Mouse (Mus musculus) embryonic facial prominence, embryonic 12.5 days (tissue): ENCODE measurements at regions not wholly inside any gene's neighbourhood (a gene's known extent, or its start where the extent isn't known, plus 50 kb on each side); places are given as distances from the start of the nearest gene placed in this dataset.
A peak's percentile ranks its signal among the peaks of the same experiment; 100 is the strongest.

ENCODE experiments used
- ATAC-seq: fragments of 200-750 bp; cut with Nextera tagmentation; 2 replicates; pipeline ENCODE4 v1.8.0; 2017; ENCODE audit not compliant: insufficient number of reproducible peaks, insufficient read depth, low FRiP score, low TSS enrichment
- H3K27ac ChIP-seq: fragments of 300-500 bp; sonication (generic); 2 replicates; pipeline ENCODE4 v1.5.1; 2016; ENCODE audit warnings: mild to moderate bottlenecking
- H3K27me3 ChIP-seq: fragments of 300-500 bp; sonication (generic); 2 replicates; pipeline ENCODE4 v1.6.1; 2016; ENCODE audit warnings: mild to moderate bottlenecking, moderate library complexity
- H3K36me3 ChIP-seq: fragments of 300-500 bp; sonication (generic); 2 replicates; pipeline ENCODE4 v1.6.1; 2016; ENCODE audit warnings: mild to moderate bottlenecking
- H3K4me1 ChIP-seq: fragments of 300-500 bp; sonication (generic); 2 replicates; pipeline ENCODE4 v1.6.1; 2016
- H3K4me2 ChIP-seq: fragments of 300-500 bp; sonication (generic); replicated peaks from 2 replicates; pipeline ENCODE4 v1.6.1; 2016; ENCODE audit warnings: mild to moderate bottlenecking, moderate library complexity
- H3K4me3 ChIP-seq: fragments of 300-500 bp; sonication (generic); 2 replicates; pipeline ENCODE4 v1.5.1; 2016; ENCODE audit warnings: mild to moderate bottlenecking
- H3K9ac ChIP-seq: fragments of 300-500 bp; sonication (generic); 2 replicates; pipeline ENCODE4 v1.6.1; 2016; ENCODE audit warnings: mild to moderate bottlenecking, moderate library complexity
- H3K9me3 ChIP-seq: fragments of 300-500 bp; sonication (generic); 2 replicates; pipeline ENCODE4 v1.6.1; 2016; ENCODE audit warnings: mild to moderate bottlenecking, moderate library complexity
- WGBS: fragments of 180-500 bp; shearing (Covaris S2); methylation state at CpG from one replicate; pipeline ENCODE4 v1.1.7; 2016; 5-methylcytosine and 5-hydroxymethylcytosine counted together

DNA sequence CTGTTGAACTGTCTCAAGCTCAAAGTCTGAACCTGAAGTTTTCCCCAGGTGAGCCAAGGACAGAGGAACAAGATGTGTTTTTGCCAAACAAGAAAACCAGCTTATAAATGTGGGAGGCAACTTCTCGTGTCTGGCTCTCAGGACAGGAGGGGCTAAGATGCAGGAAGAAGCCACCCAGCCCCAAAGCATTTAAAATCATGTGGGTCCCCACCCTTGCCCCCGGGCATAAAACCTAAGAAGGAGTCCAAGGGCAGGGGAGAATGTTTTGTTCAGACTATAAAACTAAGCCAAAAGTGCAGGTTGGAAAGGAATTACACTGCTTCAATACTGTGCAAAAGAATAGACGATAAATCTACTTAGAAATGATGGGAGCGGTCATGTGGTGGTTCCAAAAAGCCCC lies 80.7 kb upstream of the Lrig1 start:
- 83% methylated on average over 4 of the region's 4 CpGs for WGBS
- no peak overlapping the region for H3K4me3 ChIP-seq

DNA sequence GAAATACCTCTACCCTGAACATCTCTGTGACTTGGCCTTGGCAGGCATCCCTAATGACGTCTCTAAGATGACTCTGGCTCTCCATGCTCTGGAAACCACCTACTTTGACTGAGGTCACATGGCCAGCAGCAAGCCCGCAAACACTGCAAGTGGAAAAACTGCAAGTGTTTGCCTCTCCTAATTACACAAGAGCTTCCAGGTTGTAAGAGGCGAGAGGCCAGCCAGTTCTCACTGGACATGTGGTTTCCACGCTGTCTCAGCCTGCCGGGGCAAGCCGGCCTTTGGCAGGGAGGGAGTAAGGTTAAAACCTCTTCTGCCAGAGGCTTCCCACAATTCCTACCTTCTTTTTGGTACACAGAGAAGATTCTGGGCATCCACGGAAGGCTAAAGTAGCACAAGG lies 79.9 kb upstream of the Lrig1 start:
- H3K27ac ChIP-seq: no peak overlapping the region
- H3K4me1 ChIP-seq: 0 out of 2 replicates have a peak, but pooled peaks cover 8% of the 10 kb centered on the region
- no peaks in the 10 kb centered on the region for H3K9me3 ChIP-seq
- no peak overlapping the region for H3K9ac ChIP-seq
- H3K4me2 ChIP-seq: no peak overlapping the region
- no peaks in the 10 kb centered on the region for H3K36me3 ChIP-seq
- ATAC-seq: no peak
- no peak overlapping the region for H3K4me3 ChIP-seq
- WGBS: 56% methylated on average over 7 of the region's 7 CpGs
- no peaks in the 10 kb centered on the region for H3K27me3 ChIP-seq

More for the DNA sequence above, 80.7 kb upstream of the Lrig1 start:
- H3K9me3 ChIP-seq: no peaks in the 10 kb centered on the region
- no peak overlapping the region for H3K4me2 ChIP-seq
- H3K27ac ChIP-seq: no peak overlapping the region
- no peak overlapping the region for H3K9ac ChIP-seq
- no peaks in the 10 kb centered on the region for H3K27me3 ChIP-seq
- no peaks in the 10 kb centered on the region for H3K36me3 ChIP-seq
- 0 out of 2 replicates have a peak, but pooled peaks cover 8% of the 10 kb centered on the region for H3K4me1 ChIP-seq
- ATAC-seq: no peak

DNA sequence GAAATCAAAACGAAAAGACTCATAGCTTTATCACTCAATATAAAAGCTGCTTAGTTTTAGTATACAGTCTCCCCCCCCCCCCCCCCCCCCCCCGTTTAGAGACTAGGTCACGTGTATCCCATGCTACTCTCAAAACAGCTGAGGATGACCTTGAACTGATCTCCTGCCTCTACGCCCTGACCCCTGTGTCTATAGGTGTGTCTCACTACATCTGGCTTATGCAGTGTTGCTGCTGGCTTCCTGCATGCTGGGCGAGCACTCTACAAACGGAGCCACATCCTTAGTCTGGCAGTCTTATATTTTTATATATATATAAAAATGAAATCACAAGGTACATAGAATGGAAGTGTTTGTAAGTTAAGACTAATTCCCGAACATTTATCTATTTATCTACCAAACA lies 79.3 kb upstream of the Lrig1 start:
- H3K27ac ChIP-seq: no peak overlapping the region
- no peaks in the 10 kb centered on the region for H3K9me3 ChIP-seq
- ATAC-seq: no peak
- no peaks in the 10 kb centered on the region for H3K27me3 ChIP-seq
- H3K4me3 ChIP-seq: no peak overlapping the region
- H3K4me1 ChIP-seq: peaks cover 13% of the 10 kb centered on the region; the same call in 1 of the 2 replicates
- no peak overlapping the region for H3K4me2 ChIP-seq
- no peaks in the 10 kb centered on the region for H3K36me3 ChIP-seq
- WGBS: 77% methylated on average over 5 of the region's 7 CpGs
- H3K9ac ChIP-seq: no peak overlapping the region

DNA sequence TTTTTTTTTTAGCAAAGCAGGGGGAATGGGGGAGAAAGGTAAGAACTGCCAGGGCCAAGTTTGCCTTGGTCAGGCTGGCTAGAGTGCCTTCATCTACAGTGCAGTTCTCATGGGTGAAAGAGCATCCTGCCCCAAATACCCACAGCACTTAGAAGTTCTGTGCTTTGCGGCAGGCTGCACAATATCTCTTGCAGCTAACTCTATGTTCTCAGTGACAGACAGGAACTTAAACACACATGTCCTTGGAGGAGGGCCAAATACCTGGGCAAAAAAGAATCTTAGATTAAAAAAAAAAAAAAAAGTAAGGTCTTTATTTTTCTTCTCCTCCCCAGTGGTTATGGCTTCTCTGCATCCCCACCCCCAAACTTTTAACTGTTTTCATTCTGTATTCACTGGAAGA lies 78.8 kb upstream of the Lrig1 start:
- no peak for ATAC-seq
- Histone ChIP-seq H3K4me2 (no peak overlapping the region), H3K4me1 (peaks cover 17% of the 10 kb centered on the region; the same call in 1 of the 2 replicates), H3K4me3 (no peak overlapping the region), H3K9ac (no peak overlapping the region), H3K27me3 (no peaks in the 10 kb centered on the region), H3K9me3 (no peaks in the 10 kb centered on the region), H3K27ac (no peak overlapping the region), H3K36me3 (no peaks in the 10 kb centered on the region)
- WGBS: 35% methylated on average over 1 of the region's 1 CpGs

DNA sequence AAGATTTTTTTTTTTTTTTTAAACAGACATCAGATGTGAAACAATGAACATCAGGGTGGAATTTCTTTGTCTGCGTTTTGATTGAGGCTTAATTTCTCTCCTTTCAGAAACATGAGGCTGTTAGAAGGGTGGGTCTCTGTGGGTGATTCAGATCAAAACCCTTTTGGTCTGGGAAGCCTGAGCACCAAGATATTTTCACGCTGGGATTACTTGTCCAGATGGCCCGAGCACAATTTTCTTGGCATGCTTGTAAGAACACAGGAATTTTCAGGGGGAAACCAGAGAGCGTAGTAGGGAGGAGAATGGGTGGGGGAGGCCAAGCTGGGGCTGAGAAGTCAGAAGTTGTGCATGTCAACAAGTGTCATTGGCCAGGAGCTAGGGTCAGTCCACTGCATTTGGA lies 76.6 kb upstream of the Lrig1 start:
- Histone ChIP-seq H3K27ac (no peak overlapping the region), H3K4me2 (no peak overlapping the region), H3K9ac (no peak overlapping the region), H3K36me3 (no peaks in the 10 kb centered on the region), H3K4me3 (no peak overlapping the region), H3K4me1 (peaks cover 28% of the 10 kb centered on the region; the same call in 1 of the 2 replicates), H3K27me3 (no peaks in the 10 kb centered on the region), H3K9me3 (no peaks in the 10 kb centered on the region)
- 29% methylated on average over 4 of the region's 4 CpGs for WGBS
- no peak for ATAC-seq

DNA sequence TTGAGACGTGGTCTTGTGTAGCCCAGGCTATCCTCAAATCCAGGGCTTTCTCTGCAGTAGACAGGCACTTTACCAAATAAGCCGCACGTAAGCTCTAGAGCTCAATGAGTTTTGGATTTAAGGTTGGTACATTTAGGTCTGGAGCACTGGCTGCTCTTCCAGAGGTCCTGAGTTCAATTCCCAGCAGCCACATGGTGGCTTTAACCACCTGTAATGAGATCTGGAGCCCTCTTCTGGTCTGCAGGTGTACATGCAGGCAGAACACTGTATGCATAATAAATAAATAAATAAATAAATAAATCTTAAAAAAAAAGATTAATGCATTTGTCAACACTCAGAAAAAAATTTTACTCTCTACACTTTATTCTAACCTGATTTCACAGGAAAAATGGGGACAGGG lies 74.9 kb upstream of the Lrig1 start:
- Histone ChIP-seq H3K9ac (no peak overlapping the region), H3K36me3 (no peaks in the 10 kb centered on the region), H3K27me3 (no peaks in the 10 kb centered on the region), H3K4me2 (no peak overlapping the region), H3K4me1 (peaks cover 25% of the 10 kb centered on the region; the same call in 1 of the 2 replicates), H3K4me3 (no peak overlapping the region), H3K9me3 (no peaks in the 10 kb centered on the region), H3K27ac (peak overlapping the region; percentile 89; the same call in 1 of the 2 replicates)
- 97% methylated on average over 3 of the region's 3 CpGs for WGBS
- ATAC-seq: no peak

DNA sequence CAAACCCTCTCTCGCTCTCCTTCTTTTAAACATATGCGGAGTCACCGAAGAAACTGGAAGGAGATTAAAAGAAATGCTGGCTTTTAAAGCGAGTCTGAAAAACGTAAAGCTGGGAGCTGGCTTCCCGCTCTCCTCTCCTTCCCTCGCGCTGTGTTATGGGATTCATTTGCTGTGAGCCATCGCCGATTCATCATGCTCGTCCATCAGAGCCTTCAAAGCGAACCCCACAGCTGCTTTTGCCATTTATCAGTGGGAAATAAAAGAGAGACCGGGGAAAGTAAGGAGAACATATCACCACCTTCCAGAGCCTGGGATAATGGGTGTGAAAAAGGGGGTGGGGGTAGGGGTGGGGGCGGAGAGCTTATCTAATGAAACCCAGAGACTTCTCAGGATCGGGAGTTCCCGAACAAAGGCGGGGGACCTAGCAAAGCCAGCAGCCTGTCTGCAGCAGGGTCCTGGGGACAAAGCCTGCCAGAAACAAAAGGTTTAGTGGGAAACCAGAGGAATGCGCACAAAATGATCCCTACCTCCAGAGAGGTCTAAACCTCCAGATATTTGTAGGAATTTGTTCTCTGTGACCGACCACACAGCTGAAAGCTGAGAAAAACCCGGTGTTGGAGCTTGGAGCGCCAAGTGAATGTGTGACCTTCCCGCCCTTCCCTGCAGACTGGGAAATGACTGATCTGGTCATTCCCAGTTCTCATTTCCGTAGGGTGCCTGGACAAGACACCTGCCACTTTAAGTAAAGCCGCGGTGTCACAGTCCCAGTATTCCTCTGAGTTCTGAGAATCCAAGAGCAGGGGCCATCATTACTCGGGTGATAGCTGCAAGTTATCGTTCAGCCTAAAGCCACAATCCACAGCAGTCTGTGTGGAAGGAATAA lies 73.9 kb upstream of the Lrig1 start:
- peak overlapping the region; percentile 38 for H3K4me2 ChIP-seq
- peak overlapping the region; percentile 89 for H3K27ac ChIP-seq
- peak overlapping the region; percentile 16 for H3K4me3 ChIP-seq
- H3K27me3 ChIP-seq: no peaks in the 10 kb centered on the region
- peak overlapping the region; percentile 8 for H3K9ac ChIP-seq
- no peaks in the 10 kb centered on the region for H3K9me3 ChIP-seq
- H3K36me3 ChIP-seq: no peaks in the 10 kb centered on the region
- WGBS: 6% methylated on average over 27 of the region's 27 CpGs
- peaks cover 24% of the 10 kb centered on the region; the same call in 1 of the 2 replicates for H3K4me1 ChIP-seq
- peak; percentile 59; the same call in 1 of the 2 replicates for ATAC-seq

DNA sequence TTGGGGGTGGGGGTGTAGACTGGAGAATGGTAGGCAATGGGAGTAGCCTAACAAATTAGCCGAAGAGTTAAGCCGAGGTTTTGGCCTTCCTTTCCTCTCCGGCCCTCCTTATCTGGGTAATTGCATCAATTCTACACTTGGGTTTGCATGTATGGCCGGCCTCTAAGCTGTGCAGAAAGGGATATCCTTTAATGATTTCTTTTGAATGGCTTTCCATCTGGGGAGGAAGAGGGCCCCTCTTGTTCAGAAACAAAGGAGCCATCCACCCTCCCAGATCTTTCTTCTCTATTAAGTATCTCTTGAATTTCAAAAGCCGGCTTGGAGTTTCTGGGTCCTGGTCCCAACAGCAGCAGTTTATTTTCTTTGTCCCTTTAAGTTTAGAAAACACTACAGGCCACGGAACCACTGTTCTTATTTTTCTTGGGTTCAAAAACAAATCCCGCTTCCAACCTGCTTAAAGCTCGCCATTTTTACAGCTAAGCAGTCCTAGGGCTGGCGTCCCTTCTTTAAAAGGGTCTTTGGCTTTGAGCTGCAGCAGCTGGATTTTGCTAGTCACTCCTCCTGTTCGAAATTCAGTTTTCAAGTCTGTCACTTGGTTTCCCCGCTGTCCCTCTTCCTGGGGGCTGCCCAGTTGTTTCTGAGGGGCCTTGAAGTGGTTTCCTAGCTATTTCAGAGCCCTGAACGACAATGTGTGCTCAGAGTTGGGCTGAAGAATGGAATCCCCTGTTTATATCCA lies 73.1 kb upstream of the Lrig1 start:
- Histone ChIP-seq H3K27ac (peak overlapping the region; percentile 89), H3K9me3 (no peaks in the 10 kb centered on the region), H3K9ac (peak overlapping the region; percentile 8; the same call in 1 of the 2 replicates), H3K4me2 (peak overlapping the region; percentile 38), H3K36me3 (no peaks in the 10 kb centered on the region), H3K27me3 (no peaks in the 10 kb centered on the region), H3K4me3 (0 out of 2 replicates have a peak overlapping the region, but pooled peaks have one; percentile 16), H3K4me1 (peaks cover 21% of the 10 kb centered on the region; the same call in 1 of the 2 replicates)
- WGBS: 27% methylated on average over 12 of the region's 12 CpGs
- ATAC-seq: no peak

DNA sequence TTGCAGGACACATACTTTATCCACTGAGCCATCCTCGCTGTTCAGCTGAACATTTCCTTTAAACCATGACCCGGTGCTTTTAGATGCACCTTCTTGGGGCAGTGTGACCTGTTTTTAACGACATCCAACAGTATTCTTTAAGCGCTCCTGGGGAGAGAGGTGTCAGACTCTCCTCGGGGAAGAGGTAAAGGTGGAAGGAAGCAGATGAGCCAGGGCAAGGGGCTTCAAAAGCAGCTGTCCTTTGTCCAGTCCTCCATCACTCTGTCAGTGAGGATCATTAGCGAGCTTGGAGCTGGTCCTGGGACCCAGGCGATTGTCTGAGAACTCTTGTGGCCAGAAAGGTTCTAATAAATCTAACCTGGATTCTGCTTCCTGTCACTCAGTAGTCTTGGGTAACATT lies 72.4 kb upstream of the Lrig1 start:
- no peak overlapping the region for H3K9ac ChIP-seq
- no peaks in the 10 kb centered on the region for H3K9me3 ChIP-seq
- H3K27me3 ChIP-seq: no peaks in the 10 kb centered on the region
- no peak overlapping the region for H3K4me3 ChIP-seq
- peaks cover 20% of the 10 kb centered on the region; the same call in 1 of the 2 replicates for H3K4me1 ChIP-seq
- no peaks in the 10 kb centered on the region for H3K36me3 ChIP-seq
- 65% methylated on average over 7 of the region's 7 CpGs for WGBS
- peak overlapping the region; percentile 89 for H3K27ac ChIP-seq
- no peak for ATAC-seq
- H3K4me2 ChIP-seq: no peak overlapping the region

DNA sequence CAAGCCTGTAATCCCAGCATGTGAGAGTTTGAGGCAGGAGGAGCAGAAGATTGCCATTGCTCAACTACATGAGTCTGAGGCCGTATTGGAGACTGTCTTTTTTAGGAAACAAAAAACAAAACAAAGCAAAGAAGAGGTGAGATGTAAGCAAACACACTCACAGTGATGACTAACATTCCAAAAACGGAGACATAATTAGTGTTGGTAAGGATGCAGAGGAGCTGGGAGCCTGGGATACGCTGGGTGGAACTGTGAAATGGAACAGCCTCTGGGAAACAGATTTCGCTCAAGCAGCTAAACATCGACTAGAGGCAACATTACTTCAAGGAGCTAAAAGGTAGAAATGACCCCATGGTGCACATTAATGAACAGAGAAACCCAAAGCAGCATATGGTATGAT lies 68.3 kb upstream of the Lrig1 start:
- Histone ChIP-seq H3K27ac (no peak overlapping the region), H3K9me3 (no peaks in the 10 kb centered on the region), H3K36me3 (no peaks in the 10 kb centered on the region)

DNA sequence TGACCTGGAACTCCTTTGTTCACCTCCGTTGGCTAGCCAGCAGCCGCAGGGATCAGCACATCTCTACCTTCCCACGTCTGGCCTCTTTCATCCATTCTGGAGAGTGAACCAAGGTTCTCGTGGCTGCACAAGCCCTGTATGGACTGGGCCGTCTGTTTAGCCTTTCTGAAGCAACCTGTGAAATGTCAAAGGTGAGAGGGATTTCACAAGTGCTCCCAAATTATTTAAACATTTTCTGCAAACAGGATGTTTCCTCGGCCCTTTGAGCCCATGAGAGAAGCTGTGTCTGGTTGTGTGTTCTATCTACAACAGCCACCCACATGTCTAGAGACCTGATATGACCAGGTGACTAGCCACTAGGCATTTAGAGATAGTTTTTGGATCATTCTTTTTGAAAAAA lies 65.8 kb upstream of the Lrig1 start:
- Histone ChIP-seq H3K9me3 (no peaks in the 10 kb centered on the region), H3K4me2 (no peak overlapping the region)

More for the DNA sequence above, 68.3 kb upstream of the Lrig1 start:
- ATAC-seq: no peak
- no peak overlapping the region for H3K9ac ChIP-seq
- 84% methylated on average over 5 of the region's 5 CpGs for WGBS
- H3K4me1 ChIP-seq: peaks cover 6% of the 10 kb centered on the region; the same call in 1 of the 2 replicates
- H3K4me3 ChIP-seq: no peak overlapping the region
- H3K4me2 ChIP-seq: no peak overlapping the region
- H3K27me3 ChIP-seq: no peaks in the 10 kb centered on the region

More for the DNA sequence above, 65.8 kb upstream of the Lrig1 start:
- no peak overlapping the region for H3K27ac ChIP-seq
- H3K4me3 ChIP-seq: no peak overlapping the region
- H3K4me1 ChIP-seq: peaks cover 15% of the 10 kb centered on the region
- H3K9ac ChIP-seq: no peak overlapping the region
- H3K36me3 ChIP-seq: no peaks in the 10 kb centered on the region
- no peaks in the 10 kb centered on the region for H3K27me3 ChIP-seq
- no peak for ATAC-seq
- WGBS: 76% methylated on average over 6 of the region's 6 CpGs
